Mouse (Mus musculus): ENCODE results near the gene Megf8. TPM values are rescaled to one million over a fixed set of nuclear protein-coding genes. Genes with fewer than 3 reads are reported as not detected.

The Megf8 gene
- total RNA-seq, 2 experiments from 2014 or later = 95.3 to 95.9 TPM

- no peak for DNase-seq
Measured at GRCm38 (mm10) chr7:25339329-25339728, 22.4 kb downstream of the Megf8 start.

GRCm38 (mm10) chr7:25341000-25341784 is 24.2 kb downstream of the Megf8 start:
- DNase-seq = no peak

- DNase-seq = no peak
Measured at GRCm38 (mm10) chr7:25348861-25349260, 31.9 kb downstream of the Megf8 start.

- no peak for DNase-seq
Measured at GRCm38 (mm10) chr7:25358721-25359206, 41.8 kb downstream of the Megf8 start.

GRCm38 (mm10) chr7:25363151-25363550 is 46.2 kb downstream of the Megf8 start:
- DNase-seq = no peak

GRCm38 (mm10) chr7:25363632-25364031 is 46.7 kb downstream of the Megf8 start:
- no peak for DNase-seq

- DNase-seq = no peak
Measured at GRCm38 (mm10) chr7:25365937-25366625, 49.1 kb downstream of the Megf8 start.

- DNase-seq = no peak
Measured at GRCm38 (mm10) chr7:25367632-25368293, 50.8 kb downstream of the Megf8 start.

- no peak for DNase-seq
Measured at GRCm38 (mm10) chr7:25368333-25368732, 51.4 kb downstream of the Megf8 start.

GRCm38 (mm10) chr7:25369058-25369749 is 52.2 kb downstream of the Megf8 start, which contains the start of gene Cnfn:
Gene Cnfn (minus strand): TSS chr7:25369724.
- no peak for DNase-seq

GRCm38 (mm10) chr7:25372441-25372840 is 55.5 kb downstream of the Megf8 start:
- no peak for DNase-seq

GRCm38 (mm10) chr7:25376556-25376955 is 59.6 kb downstream of the Megf8 start:
- DNase-seq = peak; percentile 85 to 86

GRCm38 (mm10) chr7:25377100-25377700 is 60.2 kb downstream of the Megf8 start:
- no peak for DNase-seq

GRCm38 (mm10) chr7:25378181-25379100 is 61.5 kb downstream of the Megf8 start:
- DNase-seq = no peak

- no peak for DNase-seq
Measured at GRCm38 (mm10) chr7:25379551-25380351, 62.8 kb downstream of the Megf8 start.

GRCm38 (mm10) chr7:25380392-25381283 is 63.7 kb downstream of the Megf8 start:
- no peak for DNase-seq

GRCm38 (mm10) chr7:25381284-25381680 is 64.3 kb downstream of the Megf8 start:
- no peak for DNase-seq

GRCm38 (mm10) chr7:25382541-25382940 is 65.6 kb downstream of the Megf8 start:
- DNase-seq = no peak

GRCm38 (mm10) chr7:25383385-25383784 is 66.4 kb downstream of the Megf8 start:
- DNase-seq = no peak
